Mouse (Mus musculus) frontal cortex, postnatal 25 days (tissue): Measurements from ENCODE around the gene Zfp989.
"Not testable (repeated sequence)": the region's sequence is repeated elsewhere in the genome, so short reads cannot be mapped to it uniquely, and the experiment has no call there.

Experiments used
- DNase-seq, 2 experiments: peaks; one replicate each; pipeline ENCODE4 v3.0.0; 2022; ENCODE audit warnings: low spot score in 2 of 2

The Zfp989 gene

DNA sequence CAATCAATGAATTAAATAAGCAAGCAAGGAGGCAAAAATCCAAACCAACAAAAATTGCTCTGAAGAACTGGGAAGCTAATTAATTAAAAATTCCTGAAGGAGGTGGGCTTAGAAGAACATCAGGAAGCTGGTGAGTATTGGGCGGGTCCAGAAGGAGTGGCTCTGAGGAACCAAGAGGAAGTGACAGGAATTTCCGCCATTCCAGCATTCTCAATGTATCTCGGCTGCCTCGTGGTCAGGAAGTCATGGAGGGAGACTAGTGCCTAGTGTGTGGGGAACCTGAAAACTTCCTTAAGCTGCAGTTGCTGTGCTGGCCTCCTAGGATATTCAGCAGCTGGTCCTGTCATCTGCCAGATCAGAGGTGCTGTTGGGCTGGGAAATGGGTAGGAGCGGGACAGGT lies at the start of gene Zfp989:
TSS of gene Zfp989 (plus strand) at position 220 of the 400 bp plus-strand sequence.
- DNase-seq = not testable (repeated sequence)

DNA sequence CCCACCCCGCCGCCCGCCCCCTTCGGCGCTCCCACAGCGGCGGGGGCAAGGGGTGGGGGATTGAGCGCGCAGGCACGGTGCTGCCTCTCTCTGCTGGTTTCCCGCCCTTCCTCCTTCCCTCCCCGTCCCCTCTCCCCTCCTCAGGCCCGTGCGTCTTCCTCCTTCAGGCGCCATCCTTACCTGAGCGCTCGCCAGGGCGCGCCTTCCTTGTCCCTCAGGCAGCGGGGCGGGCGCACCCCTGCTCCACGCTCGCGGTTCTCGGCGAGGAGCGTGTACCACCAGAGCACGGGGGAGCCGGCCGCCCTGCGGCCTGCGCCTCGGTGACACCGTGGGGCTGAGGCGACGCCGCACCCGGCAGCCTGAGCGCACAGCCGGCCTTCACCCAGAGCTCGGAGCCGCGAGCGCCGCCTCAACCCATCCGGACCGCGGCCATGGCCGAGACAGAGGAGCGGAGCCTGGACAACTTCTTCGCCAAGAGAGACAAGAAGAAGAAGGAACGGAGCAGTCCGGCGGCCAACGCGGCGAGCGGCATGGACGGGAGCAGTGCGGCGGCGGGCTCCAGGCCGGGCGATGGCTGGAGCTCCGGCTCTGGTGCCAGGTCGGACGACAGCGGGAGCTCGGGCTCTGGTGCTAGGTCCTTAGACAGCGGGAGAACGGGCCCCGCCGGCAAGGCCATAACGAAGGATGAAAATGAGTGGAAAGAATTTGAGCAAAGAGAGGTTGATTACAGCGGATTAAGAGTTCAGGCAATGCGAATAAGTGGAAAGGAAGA lies 39.3 kb upstream of the Zfp989 start:
- no peak for DNase-seq

DNA sequence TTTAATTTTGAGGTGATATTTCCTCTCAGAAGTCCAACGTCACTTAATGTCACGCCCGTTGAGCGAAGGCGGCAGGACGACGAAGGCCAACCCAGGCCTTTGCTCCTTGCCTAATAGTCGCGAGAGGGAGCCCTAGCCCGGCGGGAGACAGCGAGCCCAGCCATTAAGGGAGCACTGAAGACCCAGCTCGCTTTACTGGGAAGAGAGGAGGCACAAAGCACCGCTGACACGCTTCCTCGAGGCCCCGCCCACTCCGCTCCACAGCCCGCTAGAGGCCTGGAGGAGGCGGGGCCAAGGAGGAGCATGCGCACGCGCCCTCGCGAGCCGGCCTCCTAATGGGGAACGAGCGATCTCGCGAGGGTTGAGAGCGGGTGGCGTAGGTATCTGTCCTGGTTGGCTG lies 30.1 kb upstream of the Zfp989 start:
- DNase-seq = not testable (repeated sequence)

DNA sequence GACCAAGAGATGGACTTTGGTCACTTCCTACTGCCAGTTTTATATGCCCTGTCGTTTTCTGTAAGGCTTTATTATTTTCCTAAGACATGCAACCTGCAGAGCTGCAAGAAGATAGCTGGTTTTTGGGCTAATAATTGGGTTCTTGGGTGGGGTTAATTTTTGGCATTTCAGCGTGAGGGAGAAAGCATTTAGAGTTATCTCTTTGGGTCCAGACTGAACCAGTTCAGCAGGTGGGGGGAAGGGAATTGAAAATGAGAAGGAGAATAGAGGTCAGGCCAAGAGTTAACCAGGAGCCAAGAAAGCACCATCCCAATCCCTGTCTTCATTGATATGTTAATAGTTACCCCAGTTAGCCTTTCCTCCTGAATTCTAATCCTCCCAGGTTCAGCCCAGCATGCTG lies 4.8 kb downstream of the Zfp989 start:
- DNase-seq = not testable (repeated sequence)

DNA sequence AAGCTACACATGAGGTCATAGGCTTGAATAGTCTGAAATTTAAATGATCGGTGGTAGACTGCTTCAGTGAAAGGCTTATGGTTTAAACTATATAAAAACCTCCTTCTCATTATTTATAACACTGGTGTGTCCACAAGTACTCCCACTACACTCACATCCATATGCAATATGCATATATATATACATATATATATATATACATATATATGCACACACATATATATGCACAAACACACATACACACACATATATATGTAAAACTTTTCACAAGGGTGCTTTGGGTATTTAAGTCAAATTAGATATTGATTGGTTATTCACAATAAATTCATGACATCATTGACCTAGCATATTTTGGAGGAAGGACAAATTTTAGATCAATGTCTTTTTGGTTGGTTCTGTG lies 46.6 kb downstream of the Zfp989 start:
- DNase-seq = not testable (repeated sequence)

DNA sequence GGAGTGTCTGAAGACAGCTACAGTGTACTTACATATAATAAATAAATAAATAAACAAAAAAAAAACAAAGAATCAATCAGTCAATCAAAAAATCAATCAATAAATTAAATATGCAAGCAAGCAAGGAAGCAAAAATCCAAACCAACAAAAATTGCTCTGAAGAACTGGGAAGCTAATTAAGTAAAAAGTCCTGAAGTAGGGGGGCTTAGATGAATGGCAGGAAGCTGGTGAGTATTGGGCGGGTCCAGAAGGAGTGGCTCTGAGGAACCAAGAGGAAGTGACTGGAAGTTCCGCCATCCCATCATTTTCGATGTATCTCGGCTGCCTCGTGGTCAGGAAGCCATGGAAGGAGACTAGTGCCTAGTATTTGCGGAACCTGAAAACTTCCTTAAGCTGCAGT lies 49.8 kb downstream of the Zfp989 start, which contains the start of gene Rex2:
TSS of gene Rex2 (plus strand) at position 301 of the 400 bp plus-strand sequence.
- not testable (repeated sequence) for DNase-seq

DNA sequence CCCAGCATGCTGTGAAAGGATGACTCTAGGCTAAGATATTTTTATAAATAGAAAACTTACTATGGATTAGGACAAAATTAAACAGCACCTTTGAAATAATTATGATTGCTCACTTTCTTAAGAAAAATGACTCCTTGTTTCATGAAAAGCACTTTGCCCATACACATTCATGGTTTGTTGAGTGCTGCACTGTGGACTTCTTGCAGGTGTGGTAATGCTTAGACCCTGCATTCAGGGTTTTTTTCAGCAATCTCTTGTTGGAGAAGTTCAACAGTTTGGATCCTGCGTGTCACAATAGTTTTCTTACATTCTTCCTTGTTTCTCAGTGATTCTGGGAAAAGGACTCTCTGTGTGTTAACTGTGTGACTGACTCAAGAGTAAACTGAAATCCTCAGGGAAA lies 54.6 kb downstream of the Zfp989 start:
- DNase-seq = not testable (repeated sequence)

DNA sequence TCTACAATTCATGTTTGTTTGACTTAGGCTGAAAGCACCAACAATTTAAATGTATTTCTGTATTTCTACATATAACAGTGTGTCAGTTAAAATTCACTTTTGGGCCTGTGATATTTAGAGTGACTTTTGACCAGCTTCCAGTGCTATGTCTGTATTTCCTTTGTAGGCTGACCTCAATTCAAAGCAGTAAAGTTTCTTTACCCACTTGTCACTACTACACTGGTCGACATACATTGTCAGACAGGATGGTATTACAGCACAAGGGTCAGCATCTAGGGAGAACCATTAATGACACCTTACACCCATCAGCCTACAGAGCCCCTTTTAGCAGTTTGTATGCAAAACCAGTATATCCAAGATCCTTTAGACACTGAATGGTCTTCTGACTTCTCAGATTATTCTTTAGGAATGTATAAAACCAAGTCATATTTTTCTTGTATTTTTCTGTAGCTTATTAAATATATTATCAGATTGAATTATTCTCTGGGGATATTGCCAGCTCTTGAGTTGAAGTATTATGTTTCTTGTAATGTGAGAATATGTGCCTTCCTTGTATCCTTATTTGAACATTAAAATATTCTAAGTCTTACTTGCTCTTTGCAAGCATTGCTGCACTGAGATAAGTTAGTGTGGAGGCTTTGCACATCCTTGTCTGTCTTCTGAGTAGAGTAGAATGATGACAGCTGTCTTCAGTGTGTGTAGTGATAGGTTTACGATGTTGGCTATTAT lies 59.7 kb downstream of the Zfp989 start:
- DNase-seq = not testable (repeated sequence)
